Mouse (Mus musculus) right cerebral cortex, postnatal 36 days (tissue): ENCODE measurements around the gene Mcmbp.
A peak's percentile ranks its signal among the peaks of the same experiment; 100 is the strongest.
"Not testable (repeated sequence)": the region's sequence is repeated elsewhere in the genome, so short reads cannot be mapped to it uniquely, and the experiment has no call there.

ENCODE experiments used
- DNase-seq, 2 experiments: peaks; one replicate each; pipeline ENCODE4 v3.0.0; 2022; ENCODE audit warnings: low spot score in 2 of 2, mixed read lengths in 1 of 2

Mcmbp gene

DNA sequence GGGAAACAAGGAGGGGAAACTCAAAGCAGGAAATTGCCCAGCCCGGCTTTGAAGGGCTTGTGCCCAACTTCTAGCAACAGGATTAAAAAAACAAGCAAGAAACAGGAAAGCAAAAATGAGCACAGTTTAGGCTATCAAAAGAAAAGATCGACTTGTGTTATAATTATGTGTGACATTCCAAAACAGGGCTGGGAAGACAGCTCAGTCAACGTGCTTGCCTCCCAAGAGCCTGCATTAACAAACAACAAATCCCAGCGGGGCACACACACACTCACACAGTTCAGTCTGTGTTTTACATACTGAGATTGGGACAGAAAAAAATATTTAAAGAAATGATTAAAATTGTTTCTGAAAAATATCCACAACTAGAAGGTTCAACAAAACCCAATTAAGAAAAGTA lies 22.3 kb downstream of the Mcmbp start:
- no peak for DNase-seq

DNA sequence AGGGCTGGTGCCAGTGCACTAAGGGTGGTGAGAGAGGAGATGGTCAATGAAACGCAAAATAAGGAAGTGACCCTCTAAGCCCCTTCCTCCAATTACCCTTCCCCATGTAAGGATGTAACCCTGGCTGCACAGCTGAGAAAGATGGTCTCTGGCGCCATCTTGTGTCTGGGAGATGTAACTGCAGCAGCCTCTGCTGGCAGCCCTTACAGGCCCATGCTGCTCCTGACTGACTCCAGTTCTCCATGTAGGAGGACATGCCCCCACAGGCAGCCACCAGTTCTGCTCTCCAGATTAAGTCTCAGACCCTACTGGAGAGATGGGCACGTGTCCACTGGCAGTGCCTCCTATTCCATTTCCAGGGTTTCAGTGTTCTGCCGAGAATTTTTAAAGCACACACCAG lies 34.6 kb downstream of the Mcmbp start:
- peak; percentile 47 to 57 for DNase-seq

DNA sequence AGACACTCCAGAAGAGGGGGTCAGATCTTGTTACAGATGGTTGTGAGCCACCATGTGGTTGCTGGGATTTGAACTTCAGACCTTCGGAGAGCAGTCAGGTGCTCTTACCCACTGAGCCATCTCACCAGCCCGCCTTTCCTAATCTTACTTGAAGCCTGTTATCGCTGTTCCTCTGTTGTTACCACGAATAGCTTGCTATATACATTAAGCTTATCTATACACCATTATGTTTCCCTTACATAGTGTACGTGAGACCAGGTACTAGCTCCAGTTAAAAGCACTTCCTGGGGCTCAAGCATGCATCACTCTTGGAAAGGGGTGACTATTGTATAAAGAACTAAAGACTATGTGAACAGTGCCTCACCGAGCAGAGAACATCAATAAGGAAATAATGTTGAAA lies 40.3 kb downstream of the Mcmbp start:
- DNase-seq, result not testable (repeated sequence)

DNA sequence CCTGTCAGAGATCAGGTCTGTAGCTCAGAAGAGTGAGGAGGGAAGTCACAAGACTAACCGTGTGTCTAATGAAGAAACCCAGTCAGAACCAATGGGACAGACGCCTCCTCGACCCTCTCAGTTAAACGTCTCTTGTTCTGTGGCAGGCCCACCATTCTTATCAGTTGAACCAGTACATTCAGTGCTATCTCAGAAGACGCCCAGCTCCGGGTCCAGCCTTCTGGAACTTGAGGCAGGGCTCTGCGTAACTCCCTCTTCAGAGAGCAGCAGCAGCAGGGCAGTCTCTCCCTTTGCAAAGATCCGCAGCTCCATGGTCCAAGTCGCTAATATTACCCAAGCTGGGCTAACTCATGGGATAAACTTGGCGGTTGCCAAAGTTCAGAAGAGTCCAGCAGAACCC lies 45.4 kb downstream of the Mcmbp start:
- DNase-seq, result no peak

DNA sequence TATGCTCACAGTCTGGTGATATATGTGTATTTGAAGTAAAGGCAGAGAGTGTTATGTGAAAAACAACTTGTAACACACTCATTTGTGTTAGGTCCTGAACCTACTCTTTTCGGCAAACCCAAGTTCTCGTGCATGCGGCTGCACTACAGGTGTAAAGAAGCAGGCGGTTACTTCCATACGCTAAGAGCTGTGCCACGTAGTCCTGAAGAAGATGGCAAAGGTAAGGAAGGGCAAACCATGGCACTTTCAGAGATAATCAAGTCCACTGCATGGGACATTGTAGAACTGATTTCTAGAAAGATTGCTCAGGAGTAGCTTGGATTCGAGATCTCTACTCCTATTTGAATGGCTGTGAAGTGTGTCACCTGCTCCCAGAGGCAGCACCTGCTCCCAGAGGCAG lies 48.1 kb downstream of the Mcmbp start:
- DNase-seq, result no peak

DNA sequence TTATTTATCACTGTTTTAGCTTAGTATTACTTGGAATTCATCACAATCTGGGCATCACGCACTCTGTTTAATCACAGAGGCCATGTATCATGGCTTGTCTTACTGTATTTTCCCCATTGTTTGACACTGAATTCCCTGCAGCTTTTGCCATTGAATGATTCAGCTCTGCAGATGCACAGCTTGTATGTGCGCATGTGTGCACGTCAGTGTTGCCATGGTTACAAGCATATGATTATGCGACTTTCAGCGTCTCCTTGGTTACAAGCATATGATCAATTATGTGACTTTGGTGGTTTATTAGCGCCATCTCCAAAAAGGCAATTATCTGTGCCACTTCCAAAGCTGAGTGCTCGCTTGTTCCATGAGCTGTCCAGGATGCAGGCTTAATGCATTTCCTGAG lies 49.5 kb downstream of the Mcmbp start:
- DNase-seq, result peak; percentile 81 to 89

DNA sequence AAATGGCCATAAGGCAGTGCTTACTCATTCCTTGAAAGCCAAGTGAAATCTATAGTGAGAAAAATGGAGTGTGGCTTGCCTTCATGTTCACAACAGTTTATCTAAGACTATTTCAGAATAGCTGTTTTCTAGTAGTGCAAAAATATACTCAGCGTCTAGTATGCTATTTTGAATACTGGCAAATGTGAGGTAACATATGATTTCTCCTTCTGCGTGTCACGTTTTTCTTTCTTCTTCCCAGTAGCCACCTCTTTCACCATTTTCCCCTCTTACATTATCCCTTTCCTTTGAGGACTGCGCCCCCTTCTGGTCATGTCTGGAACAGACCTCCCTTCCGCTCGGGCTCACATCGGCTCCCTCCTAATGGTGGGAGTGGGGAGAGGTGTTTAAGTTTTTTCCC lies 50.2 kb downstream of the Mcmbp start:
- peak; percentile 79 to 80 for DNase-seq

DNA sequence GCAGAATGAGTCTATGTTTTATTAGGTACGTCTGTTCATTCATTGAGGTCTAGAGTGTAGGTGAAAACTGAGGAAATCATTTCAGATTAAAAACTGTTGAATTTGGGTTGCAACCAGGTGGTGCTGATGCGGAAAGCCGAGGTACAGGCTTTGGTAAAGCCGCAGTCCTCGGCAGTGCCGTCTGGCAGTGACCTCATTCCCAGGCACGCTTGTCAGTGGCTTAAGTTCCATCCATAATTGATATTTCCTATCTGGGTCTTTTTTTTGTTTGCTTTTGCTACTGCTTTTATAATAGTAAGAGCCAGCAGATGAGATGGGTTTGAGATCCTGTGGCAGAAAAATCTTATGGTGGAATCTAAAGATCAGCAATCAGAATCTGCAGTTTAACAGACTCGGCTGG lies 50.9 kb downstream of the Mcmbp start:
- no peak for DNase-seq

DNA sequence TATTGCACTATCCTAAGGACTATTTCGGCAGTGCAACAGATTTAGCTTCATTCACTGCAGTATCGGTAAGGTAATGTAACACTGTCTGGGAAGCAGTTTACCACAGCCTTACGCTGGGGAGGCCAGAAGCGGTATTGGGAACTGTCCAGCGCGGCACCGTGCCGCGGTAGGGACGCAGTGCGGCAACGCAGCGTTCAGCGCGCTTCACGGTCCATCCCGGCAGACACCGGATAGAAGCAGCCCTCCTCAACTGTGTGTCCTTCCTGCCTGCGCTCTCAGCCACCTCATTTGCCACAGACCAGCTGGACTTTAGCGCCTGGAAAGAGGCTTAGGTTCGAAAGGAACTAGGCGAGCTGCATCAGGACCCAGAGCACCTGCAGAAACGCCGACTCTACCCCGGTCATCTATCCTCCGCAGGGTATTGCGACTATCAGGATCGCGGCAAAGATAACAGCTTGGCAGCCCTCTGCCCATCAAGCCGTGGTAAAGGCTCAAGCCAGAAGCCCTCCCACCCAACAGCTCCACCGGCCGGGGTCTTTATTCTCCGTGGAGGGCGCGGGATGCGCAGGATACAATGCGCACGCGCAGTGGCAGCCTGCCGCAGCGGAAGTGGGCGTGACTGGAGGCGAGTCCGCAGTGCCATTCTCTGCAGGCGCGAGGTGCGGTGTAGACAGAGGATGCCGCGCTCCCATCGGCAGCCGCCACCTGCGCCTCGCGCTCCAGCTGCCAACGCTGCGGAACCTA lies 52.3 kb downstream of the Mcmbp start:
- peak; percentile 70 for DNase-seq

DNA sequence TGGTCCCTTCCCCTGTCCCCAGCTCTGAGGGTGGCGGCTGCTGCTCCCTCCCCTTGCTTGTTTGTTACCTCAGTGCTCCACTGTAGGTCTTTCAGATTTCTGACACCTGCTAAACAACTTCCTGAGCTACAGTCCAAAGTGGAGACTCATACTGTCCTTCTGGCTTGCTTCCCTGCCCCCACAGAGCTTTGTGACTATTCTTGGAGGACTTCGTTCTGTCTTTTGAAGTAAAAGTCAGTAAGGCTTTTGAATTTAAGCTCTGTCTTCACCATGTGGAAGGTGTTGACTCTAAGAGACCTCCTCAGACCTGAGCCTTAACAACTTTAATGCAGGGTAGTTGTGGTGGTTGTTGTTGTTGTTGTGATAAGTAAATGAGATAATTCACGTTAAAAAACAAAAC lies 61.7 kb downstream of the Mcmbp start:
- DNase-seq, result no peak

DNA sequence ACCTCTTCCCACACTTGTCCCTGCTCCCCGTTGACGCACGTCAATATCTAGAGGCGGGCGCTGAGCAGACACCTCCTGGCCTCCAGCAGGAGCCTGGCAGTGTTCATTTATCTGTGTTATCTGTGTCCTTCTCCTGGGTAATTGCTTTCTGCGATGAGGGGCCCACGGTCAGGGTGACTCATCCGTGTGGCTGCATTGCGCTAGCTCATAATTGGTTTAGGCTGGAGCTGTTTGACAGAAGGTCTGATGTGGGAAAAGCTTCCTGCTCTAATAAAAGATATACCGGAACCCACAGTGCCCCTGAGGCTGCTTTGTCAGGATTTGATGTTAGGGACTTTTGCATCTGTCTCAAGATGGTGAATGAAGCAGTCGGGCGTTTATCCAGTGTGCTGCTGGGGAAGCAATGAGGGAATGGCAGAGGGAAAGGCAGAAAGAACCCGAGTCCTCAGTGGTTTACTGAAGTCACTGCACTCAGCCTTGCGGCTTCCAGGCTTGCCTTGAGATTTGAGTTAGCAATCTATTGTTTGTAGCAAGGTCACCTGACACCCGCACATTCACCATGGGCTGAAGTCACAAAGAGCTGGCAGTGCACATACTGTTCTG lies 67.8 kb downstream of the Mcmbp start:
- peak in 1 of 2 experiments; percentile 14 for DNase-seq

DNA sequence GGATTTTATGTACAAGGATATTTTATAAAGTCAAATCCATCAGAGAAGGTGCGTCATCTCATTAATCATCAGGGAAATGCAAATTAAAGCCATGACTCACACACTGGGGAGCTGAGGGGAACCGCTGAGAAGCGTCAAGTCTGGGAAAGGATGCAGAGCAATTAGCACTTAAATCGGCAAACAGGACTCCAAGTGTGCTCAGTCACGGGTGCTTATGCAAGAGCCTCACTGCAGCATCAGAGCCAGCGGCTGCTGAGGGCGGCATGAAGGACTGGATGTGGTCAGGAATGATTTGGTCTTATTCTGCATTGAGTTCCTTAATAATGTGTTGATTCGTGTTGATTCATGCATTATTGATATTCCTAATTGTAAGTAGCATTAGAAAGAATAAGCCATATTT lies 68.3 kb downstream of the Mcmbp start:
- DNase-seq, result peak; percentile 65 to 81

DNA sequence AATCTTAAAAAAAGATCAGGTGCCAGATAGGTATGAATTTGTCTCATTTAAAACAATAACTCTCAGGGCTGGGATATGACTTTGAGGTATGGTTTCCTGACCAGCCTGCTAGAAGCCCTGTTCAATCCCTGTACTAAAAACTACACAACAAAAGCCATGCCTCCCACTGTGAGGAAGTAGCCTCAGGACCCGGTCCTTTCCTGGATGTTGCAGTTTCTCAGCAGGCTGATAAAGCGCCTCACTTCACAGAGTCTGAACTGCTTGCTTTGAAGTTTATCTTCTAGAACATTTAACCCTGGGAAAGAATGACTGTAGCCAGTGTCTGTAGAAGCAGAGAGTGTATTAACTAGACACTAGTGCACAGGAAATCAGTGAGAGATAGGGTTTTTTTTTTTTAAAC lies 71.5 kb downstream of the Mcmbp start:
- DNase-seq, result no peak

DNA sequence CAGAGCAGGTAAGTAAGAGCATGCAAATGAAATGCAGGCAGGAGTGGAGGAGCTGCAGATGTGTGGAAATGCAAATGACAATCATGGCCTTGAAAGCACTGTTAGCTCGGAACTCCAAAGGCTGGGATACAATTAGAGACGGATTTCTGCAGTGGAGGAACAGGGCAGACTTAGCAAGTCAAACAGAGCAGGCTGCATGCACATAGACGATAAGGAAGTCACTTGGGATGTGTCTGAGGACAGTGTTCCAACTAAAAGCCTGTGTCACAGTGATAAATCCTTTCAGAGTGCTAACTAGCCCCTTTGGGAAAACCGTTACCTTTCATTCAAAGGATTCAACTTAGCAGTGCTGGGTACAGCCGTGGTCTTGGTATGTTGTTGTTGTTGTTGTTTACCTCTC lies 72.5 kb downstream of the Mcmbp start:
- no peak for DNase-seq

DNA sequence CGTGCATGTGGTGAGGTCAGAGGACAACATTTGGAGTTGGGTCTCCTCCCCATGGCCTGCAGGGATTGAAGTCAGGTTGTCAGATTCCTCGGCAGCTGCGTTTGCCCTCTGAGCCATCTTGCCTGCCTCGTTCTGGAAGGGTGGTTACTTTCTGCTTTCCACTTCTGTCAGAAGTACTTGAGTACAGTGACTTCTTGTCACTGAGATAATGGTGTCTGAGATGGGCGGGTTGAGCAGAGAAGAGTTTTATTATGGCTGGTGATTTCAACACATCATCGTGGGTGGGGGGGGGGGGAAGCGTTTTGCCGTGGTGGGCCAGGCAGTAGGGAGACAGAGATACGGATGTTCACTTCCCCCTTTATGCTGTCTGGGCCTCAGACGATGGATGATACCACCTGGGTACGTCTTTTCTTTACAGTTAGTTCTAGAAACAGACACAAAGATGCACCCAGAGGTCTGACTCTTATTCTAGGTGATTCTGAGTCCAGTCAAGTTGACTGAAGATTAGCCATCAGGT lies 75.4 kb downstream of the Mcmbp start:
- no peak for DNase-seq

DNA sequence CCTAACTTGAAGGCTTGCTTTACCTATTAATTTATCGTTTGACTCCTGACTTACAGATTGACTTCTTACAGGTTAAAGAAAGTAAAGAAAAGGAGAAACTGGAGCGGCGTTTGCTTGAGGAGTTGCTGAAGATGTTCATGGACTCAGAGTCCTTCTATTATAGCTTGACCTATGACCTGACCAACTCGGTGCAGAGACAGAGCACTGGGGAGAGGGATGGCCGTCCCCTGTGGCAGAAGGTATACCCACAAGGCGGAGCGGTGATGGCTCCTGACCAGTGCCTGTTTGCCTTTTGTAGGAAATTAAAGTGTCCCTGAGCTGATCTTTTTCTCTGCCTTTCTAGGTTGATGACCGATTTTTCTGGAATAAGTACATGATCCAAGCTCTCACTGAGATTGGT lies 76.4 kb downstream of the Mcmbp start:
- no peak for DNase-seq

DNA sequence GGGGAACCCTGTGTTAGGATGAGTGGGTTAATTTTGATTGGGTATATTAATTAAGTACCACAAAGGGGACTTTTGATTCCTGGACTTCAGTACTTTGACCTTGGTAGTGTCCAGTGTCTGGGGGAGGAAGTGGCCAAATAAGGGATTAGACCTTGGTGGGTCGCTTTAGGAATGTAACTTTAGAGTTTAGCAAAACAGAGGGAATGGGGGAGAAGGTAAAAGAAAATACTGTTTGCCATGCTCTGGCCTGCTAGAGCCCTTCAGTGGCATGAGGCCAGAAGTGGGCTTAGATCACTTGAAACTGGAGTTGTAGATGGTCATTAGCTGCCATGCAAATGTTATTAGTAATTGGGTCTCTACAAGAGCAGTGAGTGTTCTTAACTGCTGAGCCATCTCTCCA lies 83.3 kb downstream of the Mcmbp start:
- no peak for DNase-seq
